Mouse (Mus musculus) neural tube, embryonic 12.5 days (tissue): ENCODE results near the gene Gfer. TPM values are rescaled to one million over a fixed set of nuclear protein-coding genes. Genes with fewer than 3 reads are reported as not detected.
A peak's percentile ranks its signal among the peaks of the same experiment; 100 is the strongest.

ENCODE experiments used
- ATAC-seq: fragments of 200-750 bp; cut with Nextera tagmentation; 2 replicates; pipeline ENCODE4 v1.8.0; 2017; ENCODE audit warnings: low read depth, mild to moderate bottlenecking, moderate TSS enrichment, moderate library complexity; ENCODE audit not compliant: low FRiP score
- H3K27ac ChIP-seq: fragments of 300-500 bp; sonication (generic); 2 replicates; pipeline ENCODE4 v1.5.1; 2016
- H3K27me3 ChIP-seq: fragments of 300-500 bp; sonication (generic); replicated peaks from 2 replicates; pipeline ENCODE4 v1.6.1; 2016; ENCODE audit warnings: mild to moderate bottlenecking
- H3K36me3 ChIP-seq: fragments of 300-500 bp; sonication (generic); 2 replicates; pipeline ENCODE4 v1.6.1; 2016; ENCODE audit warnings: mild to moderate bottlenecking
- H3K4me1 ChIP-seq: fragments of 300-500 bp; sonication (generic); 2 replicates; pipeline ENCODE4 v1.6.1; 2016
- H3K4me2 ChIP-seq: fragments of 300-500 bp; sonication (generic); replicated peaks from 2 replicates; pipeline ENCODE4 v1.6.1; 2016; ENCODE audit warnings: mild to moderate bottlenecking
- H3K4me3 ChIP-seq: fragments of 300-500 bp; sonication (generic); 2 replicates; pipeline ENCODE4 v1.5.1; 2016
- H3K9ac ChIP-seq: fragments of 300-500 bp; sonication (generic); 2 replicates; pipeline ENCODE4 v1.6.1; 2016; ENCODE audit warnings: mild to moderate bottlenecking
- H3K9me3 ChIP-seq: fragments of 300-500 bp; sonication (generic); 2 replicates; pipeline ENCODE4 v1.6.1; 2016; ENCODE audit warnings: mild to moderate bottlenecking
- WGBS: fragments of 180-500 bp; shearing (Covaris S2); methylation state at CpG from one replicate; pipeline ENCODE4 v1.1.7; 2016; 5-methylcytosine and 5-hydroxymethylcytosine counted together
- polyA plus RNA-seq: library from polyadenylated mRNA; unstranded; fragments of >200 nt; fragmentation: Nextera tagmentation; extraction: Ambion mirVana; gene quantifications from 2 replicates; pipeline ENCODE4 v1.2.1, GENCODE M21; 2016

The Gfer gene
- 40.2 and 41.9 TPM in 2 replicates for polyA plus RNA-seq

DNA sequence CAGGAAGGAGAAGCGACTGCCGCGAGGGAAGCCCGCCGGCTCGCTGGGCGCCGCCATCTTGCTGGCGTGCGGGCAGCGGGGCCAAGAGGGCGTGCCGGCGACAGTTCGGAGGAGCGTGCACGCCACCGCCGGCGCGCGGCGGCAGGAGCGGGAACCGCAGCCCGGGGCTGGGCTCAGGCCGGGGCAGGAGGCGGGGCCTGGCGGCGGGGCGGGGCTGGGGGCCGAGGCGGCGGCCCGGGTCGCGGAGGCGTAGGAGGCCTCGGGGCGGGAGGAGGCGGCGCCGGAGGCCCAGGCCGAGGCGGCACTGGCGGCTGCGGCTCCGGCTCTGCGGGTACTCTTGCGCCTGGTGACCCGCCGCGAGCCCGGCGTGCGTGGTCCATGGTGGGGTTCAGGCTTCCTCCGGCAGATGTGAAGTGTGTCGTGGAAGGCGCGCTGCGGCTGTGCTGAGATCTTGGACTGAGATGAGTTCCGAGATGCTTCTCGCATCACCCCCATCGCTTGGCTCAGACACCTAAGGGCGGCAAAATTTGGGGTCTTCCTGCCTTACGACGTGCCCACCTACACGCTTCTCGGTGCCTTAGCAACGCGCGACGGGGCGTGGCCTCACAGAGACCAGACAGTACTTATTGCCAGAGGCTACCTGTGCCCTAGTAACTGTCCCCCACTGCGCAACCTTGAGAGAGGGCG, at the start of gene Gfer, which contains the start of gene Noxo1:
Gene Gfer, minus strand, starts transcription at position 146 of the 687 bp plus-strand sequence.
Gene Noxo1, plus strand, starts transcription at position 224 of the 687 bp plus-strand sequence.
- Histone ChIP-seq H3K9ac (peak within 1 kb of the TSS; percentile 76), H3K4me1 (peaks cover 28% of the 10 kb centered on the region), H3K4me3 (peak within 1 kb of the TSS; percentile 79), H3K4me2 (peak within 1 kb of the TSS; percentile 80), H3K27me3 (peaks cover 4% of the 10 kb centered on the region; the same call in 1 of the 2 replicates), H3K27ac (peak within 1 kb of the TSS; percentile 83), H3K36me3 (peaks cover 34% of the 10 kb centered on the region), H3K9me3 (no peaks in the 10 kb centered on the region)
- peak; percentile 83 for ATAC-seq
- under 1% methylated on average over 71 of the region's 76 CpGs for WGBS

- no peak for ATAC-seq
- H3K9me3 ChIP-seq, result no peaks in the 10 kb centered on the region
- 73% methylated on average over 3 of the region's 3 CpGs for WGBS
- no peak overlapping the region for H3K4me3 ChIP-seq
- H3K4me2 ChIP-seq, result no peak overlapping the region
- no peaks in the 10 kb centered on the region; the same call in 1 of the 2 replicates for H3K4me1 ChIP-seq
- no peaks in the 10 kb centered on the region; the same call in 1 of the 2 replicates for H3K27me3 ChIP-seq
- peaks cover 10% of the 10 kb centered on the region for H3K36me3 ChIP-seq
- H3K27ac ChIP-seq, result no peak overlapping the region
- no peak overlapping the region for H3K9ac ChIP-seq
Measured at GRCm38 (mm10) chr17:24744381-24744780, 48.4 kb upstream of the Gfer start.

- ATAC-seq, result no peak
- Histone ChIP-seq H3K9ac (no peak overlapping the region), H3K4me3 (no peak overlapping the region), H3K36me3 (peaks cover 10% of the 10 kb centered on the region), H3K4me1 (no peaks in the 10 kb centered on the region; the same call in 1 of the 2 replicates), H3K4me2 (no peak overlapping the region), H3K9me3 (no peaks in the 10 kb centered on the region), H3K27ac (no peak overlapping the region), H3K27me3 (no peaks in the 10 kb centered on the region; the same call in 1 of the 2 replicates)
- 75% methylated on average over 5 of the region's 5 CpGs for WGBS
Measured at GRCm38 (mm10) chr17:24743896-24744295, 47.9 kb upstream of the Gfer start.

GRCm38 (mm10) chr17:24742307-24742706, 46.4 kb upstream of the Gfer start:
- peaks cover 10% of the 10 kb centered on the region for H3K36me3 ChIP-seq
- no peak overlapping the region for H3K4me2 ChIP-seq
- no peaks in the 10 kb centered on the region for H3K9me3 ChIP-seq
- H3K4me3 ChIP-seq, result no peak overlapping the region
- H3K27me3 ChIP-seq, result no peaks in the 10 kb centered on the region; the same call in 1 of the 2 replicates
- no peak overlapping the region for H3K9ac ChIP-seq
- H3K27ac ChIP-seq, result no peak overlapping the region
- H3K4me1 ChIP-seq, result peaks cover 3% of the 10 kb centered on the region
- WGBS, result 89% methylated on average over 8 of the region's 8 CpGs
- ATAC-seq, result no peak

DNA sequence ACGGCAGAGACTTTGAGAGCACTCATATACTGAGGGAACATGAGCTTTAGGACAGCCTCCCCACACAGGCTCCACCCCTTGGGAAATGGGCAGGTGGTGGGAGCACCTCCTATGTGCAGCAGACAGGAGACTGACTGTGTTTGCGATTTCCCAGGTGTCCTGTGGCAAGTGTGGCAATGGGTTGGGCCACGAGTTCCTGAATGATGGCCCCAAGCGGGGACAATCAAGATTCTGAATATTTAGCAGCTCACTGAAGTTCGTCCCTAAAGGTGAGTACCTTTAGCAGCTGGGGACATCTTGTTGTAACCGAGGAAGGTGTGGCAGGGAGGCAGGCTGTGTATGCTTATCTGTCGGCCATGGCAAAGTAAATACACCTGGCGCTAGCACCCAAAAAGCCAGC, 44.0 kb upstream of the Gfer start:
- no peak overlapping the region for H3K27ac ChIP-seq
- H3K4me1 ChIP-seq, result peaks cover 13% of the 10 kb centered on the region
- no peak overlapping the region for H3K9ac ChIP-seq
- H3K4me3 ChIP-seq, result no peak overlapping the region
- no peak for ATAC-seq
- peaks cover 10% of the 10 kb centered on the region for H3K36me3 ChIP-seq
- H3K27me3 ChIP-seq, result no peaks in the 10 kb centered on the region; the same call in 1 of the 2 replicates
- no peaks in the 10 kb centered on the region for H3K9me3 ChIP-seq
- H3K4me2 ChIP-seq, result no peak overlapping the region
- 88% methylated on average over 8 of the region's 8 CpGs for WGBS

GRCm38 (mm10) chr17:24738238-24738637, 42.3 kb upstream of the Gfer start:
- no peak overlapping the region for H3K9ac ChIP-seq
- WGBS, result 81% methylated on average over 4 of the region's 4 CpGs
- peaks cover 13% of the 10 kb centered on the region for H3K4me1 ChIP-seq
- no peaks in the 10 kb centered on the region for H3K27me3 ChIP-seq
- peaks cover 10% of the 10 kb centered on the region for H3K36me3 ChIP-seq
- H3K9me3 ChIP-seq, result no peaks in the 10 kb centered on the region
- H3K27ac ChIP-seq, result no peak overlapping the region
- no peak for ATAC-seq
- H3K4me3 ChIP-seq, result no peak overlapping the region
- no peak overlapping the region for H3K4me2 ChIP-seq

GRCm38 (mm10) chr17:24737135-24737810, 41.3 kb upstream of the Gfer start:
- Histone ChIP-seq H3K27me3 (no peaks in the 10 kb centered on the region), H3K27ac (no peak overlapping the region), H3K9ac (peak overlapping the region; percentile 64; the same call in 1 of the 2 replicates), H3K9me3 (no peaks in the 10 kb centered on the region), H3K4me3 (peak overlapping the region; percentile 58), H3K4me2 (peak overlapping the region; percentile 91), H3K4me1 (peaks cover 13% of the 10 kb centered on the region), H3K36me3 (peaks cover 8% of the 10 kb centered on the region)
- ATAC-seq, result no peak
- WGBS, result 33% methylated on average over 8 of the region's 8 CpGs

GRCm38 (mm10) chr17:24736330-24737051, 40.5 kb upstream of the Gfer start, which contains the start of gene Msrb1:
Gene Msrb1 (plus strand): TSS chr17:24736642.
- H3K9me3 ChIP-seq, result no peaks in the 10 kb centered on the region
- H3K4me3 ChIP-seq, result peak within 1 kb of the TSS; percentile 58
- WGBS, result 1% methylated on average over 29 of the region's 29 CpGs
- no peak within 1 kb of the TSS for H3K27ac ChIP-seq
- H3K36me3 ChIP-seq, result peaks cover 5% of the 10 kb centered on the region
- peak within 1 kb of the TSS; percentile 64 for H3K9ac ChIP-seq
- peak; percentile 95 for ATAC-seq
- no peaks in the 10 kb centered on the region for H3K27me3 ChIP-seq
- peaks cover 13% of the 10 kb centered on the region for H3K4me1 ChIP-seq
- peak within 1 kb of the TSS; percentile 91 for H3K4me2 ChIP-seq

- H3K4me2 ChIP-seq, result peak overlapping the region; percentile 91; the same call in 1 of the 2 replicates
- H3K9ac ChIP-seq, result no peak overlapping the region
- ATAC-seq, result no peak
- H3K27ac ChIP-seq, result no peak overlapping the region
- no peak overlapping the region for H3K4me3 ChIP-seq
- peaks cover 13% of the 10 kb centered on the region for H3K4me1 ChIP-seq
- no peaks in the 10 kb centered on the region for H3K27me3 ChIP-seq
- no peaks in the 10 kb centered on the region for H3K9me3 ChIP-seq
- 90% methylated on average over 7 of the region's 7 CpGs for WGBS
- peaks cover 5% of the 10 kb centered on the region for H3K36me3 ChIP-seq
Measured at GRCm38 (mm10) chr17:24735446-24735845, 39.5 kb upstream of the Gfer start.

- Histone ChIP-seq H3K4me3 (no peak overlapping the region), H3K4me2 (no peak overlapping the region), H3K36me3 (no peaks in the 10 kb centered on the region), H3K9me3 (no peaks in the 10 kb centered on the region), H3K4me1 (peaks cover 13% of the 10 kb centered on the region), H3K9ac (no peak overlapping the region), H3K27ac (no peak overlapping the region), H3K27me3 (no peaks in the 10 kb centered on the region)
- no peak for ATAC-seq
- 84% methylated on average over 1 of the region's 1 CpGs for WGBS
Measured at GRCm38 (mm10) chr17:24734513-24734912, 38.6 kb upstream of the Gfer start.

- Histone ChIP-seq H3K27me3 (no peaks in the 10 kb centered on the region), H3K4me1 (peaks cover 13% of the 10 kb centered on the region), H3K27ac (no peak overlapping the region), H3K9me3 (no peaks in the 10 kb centered on the region), H3K4me3 (no peak overlapping the region), H3K4me2 (no peak overlapping the region), H3K36me3 (no peaks in the 10 kb centered on the region), H3K9ac (no peak overlapping the region)
- no peak for ATAC-seq
- 89% methylated on average over 21 of the region's 21 CpGs for WGBS
Measured at GRCm38 (mm10) chr17:24733434-24734050, 37.6 kb upstream of the Gfer start.
